17 mouse cellular contexts compared by ENCODE assay signal in the genomic region with DNA sequence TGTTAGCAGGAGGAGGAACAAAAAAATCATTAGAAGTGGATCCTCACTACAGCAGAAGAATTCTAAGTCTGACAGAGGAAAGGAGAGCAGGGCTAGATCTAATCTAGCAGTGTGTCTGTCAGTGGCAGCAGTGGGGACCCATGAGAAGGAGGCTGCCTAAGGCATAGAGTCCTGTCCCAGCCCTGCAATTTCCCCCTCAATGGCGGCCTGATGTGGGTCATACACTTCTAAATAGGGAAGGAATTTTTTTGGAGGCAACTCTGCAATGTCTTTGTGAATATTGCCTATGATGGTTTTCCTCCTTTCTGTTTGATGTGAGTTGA.
"Had no signal": no experiment of that assay in that cellular context is flagged by ENCODE, and none has a peak within 500 bp of the region (broad histone marks: within the 10 kb centered on the region; RNA-seq: fewer than 3 reads in every experiment).

No protein-coding gene starts in this region.

- H3K36me3 ChIP-seq: intestine, embryonic 15.5 days; kidney, embryonic 15.5 days; limb, embryonic 15.5 days; midbrain, embryonic 13.5 days; neural tube, embryonic 15.5 days; stomach, embryonic 15.5 days had no signal

- H3K27me3 ChIP-seq: intestine, embryonic 15.5 days; kidney, embryonic 15.5 days; limb, embryonic 15.5 days; midbrain, embryonic 13.5 days; neural tube, embryonic 15.5 days; stomach, embryonic 15.5 days had no signal

- H3K4me2 ChIP-seq: intestine, embryonic 15.5 days; kidney, embryonic 15.5 days; limb, embryonic 15.5 days; lung, embryonic 14.5 days; midbrain, embryonic 13.5 days; neural tube, embryonic 15.5 days; stomach, embryonic 15.5 days had no signal

- ATAC-seq: intestine, embryonic 15.5 days; midbrain, embryonic 13.5 days had no signal

- H3K9ac ChIP-seq: intestine, embryonic 15.5 days; kidney, embryonic 15.5 days; limb, embryonic 15.5 days; lung, embryonic 14.5 days; midbrain, embryonic 13.5 days; neural tube, embryonic 15.5 days; stomach, embryonic 15.5 days had no signal

- H3K4me3 ChIP-seq: intestine, embryonic 15.5 days; kidney, embryonic 15.5 days; limb, embryonic 15.5 days; midbrain, embryonic 13.5 days; myocyte; neural tube, embryonic 15.5 days; stomach, embryonic 15.5 days had no signal

- H3K27ac ChIP-seq: intestine, embryonic 15.5 days; kidney, embryonic 15.5 days; limb, embryonic 15.5 days; macrophage; midbrain, embryonic 13.5 days; neural tube, embryonic 15.5 days; stomach, embryonic 15.5 days had no signal

- H3K4me1 ChIP-seq: intestine, embryonic 15.5 days; kidney, embryonic 15.5 days; limb, embryonic 15.5 days; midbrain, embryonic 13.5 days; neural tube, embryonic 15.5 days; stomach, embryonic 15.5 days had no signal

- DNase-seq: kidney, adult 2 months; kidney, postnatal 14 days; layer of hippocampus, adult 9-11 months; layer of hippocampus, postnatal 36 days; lung, embryonic 14.5 days; lung, postnatal 10 days; right cerebral cortex, adult 18-20 months; right cerebral cortex, postnatal 4 days; spleen, adult 18-20 months had no signal

- H3K9me3 ChIP-seq: intestine, embryonic 15.5 days; kidney, embryonic 15.5 days; limb, embryonic 15.5 days; midbrain, embryonic 13.5 days; neural tube, embryonic 15.5 days; stomach, embryonic 15.5 days had no signal
